Mouse (Mus musculus) brown adipose tissue, adult 24 weeks (tissue): ENCODE measurements around the gene Dcst1. TPM values are rescaled to one million over a fixed set of nuclear protein-coding genes. Genes with fewer than 3 reads are reported as not detected.
A peak's percentile ranks its signal among the peaks of the same experiment; 100 is the strongest.

Experiments
- H3K27ac ChIP-seq: fragments of 200-500 bp; replicated peaks from 2 replicates; pipeline ENCODE4 v1.5.1; 2012; ENCODE audit warnings: low read depth, mild to moderate bottlenecking, low read length
- H3K4me1 ChIP-seq: fragments of 200-500 bp; 2 replicates; pipeline ENCODE4 v1.6.1; 2012; ENCODE audit warnings: low read length, mixed read lengths; ENCODE audit not compliant: control insufficient read depth, insufficient read depth, insufficient read length
- H3K4me3 ChIP-seq: fragments of 200-500 bp; 2 replicates; pipeline ENCODE4 v1.5.1; 2012; ENCODE audit warnings: low read depth, mild to moderate bottlenecking, low read length, moderate library complexity; ENCODE audit not compliant: insufficient read depth
- polyA plus RNA-seq: library from polyadenylated mRNA; stranded (reverse); fragments of >200 nt; gene quantifications from 2 replicates; pipeline ENCODE4 v1.2.4, GENCODE M21; 2012; ENCODE audit not compliant: missing spikeins, insufficient read depth, insufficient read length

The Dcst1 gene
- polyA plus RNA-seq, 1 experiment: 0.75 TPM

DNA sequence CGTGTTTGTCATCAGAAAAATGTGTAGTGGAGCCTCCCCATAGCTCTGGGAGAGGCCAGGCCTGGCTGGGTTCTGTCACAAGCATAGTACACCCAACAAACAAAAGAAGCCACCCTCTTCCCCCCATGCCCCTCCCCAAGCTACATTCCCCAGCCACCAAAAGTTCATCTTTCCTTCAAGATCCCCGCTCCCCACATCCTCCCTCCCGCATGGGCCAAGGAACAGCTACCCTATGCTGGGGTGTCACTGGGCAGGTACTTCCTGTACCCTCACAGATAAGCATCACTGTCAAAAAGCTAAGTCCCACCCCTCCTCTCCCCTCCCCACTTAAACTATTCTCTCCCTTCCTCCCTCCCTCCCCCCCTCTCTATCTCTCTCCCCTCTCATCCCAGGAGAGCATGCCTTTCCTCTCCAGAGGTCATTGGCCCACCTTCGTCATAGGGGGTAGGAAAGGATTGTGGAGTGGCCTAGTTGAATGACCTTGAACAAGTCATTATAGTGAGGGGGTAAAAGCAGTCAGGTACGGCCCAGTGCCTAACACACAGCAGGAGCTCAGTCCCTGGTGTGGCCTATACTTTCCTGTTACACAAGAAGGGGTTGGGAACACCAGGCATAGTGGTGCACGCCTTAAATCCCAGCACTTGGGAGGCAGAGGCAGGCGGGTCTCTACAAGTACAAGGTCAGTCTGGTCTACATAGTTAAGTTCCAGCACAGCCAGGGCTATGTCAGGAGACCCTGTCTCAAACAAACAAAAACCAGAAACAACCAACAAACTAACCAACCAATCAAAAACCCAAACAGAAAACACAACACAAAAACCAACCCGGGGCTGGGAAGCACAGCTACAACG, 17.2 kb upstream of the Dcst1 start:
- Histone ChIP-seq H3K27ac (peak overlapping the region; percentile 72), H3K4me1 (peaks cover 17% of the 10 kb centered on the region), H3K4me3 (no peak overlapping the region)

DNA sequence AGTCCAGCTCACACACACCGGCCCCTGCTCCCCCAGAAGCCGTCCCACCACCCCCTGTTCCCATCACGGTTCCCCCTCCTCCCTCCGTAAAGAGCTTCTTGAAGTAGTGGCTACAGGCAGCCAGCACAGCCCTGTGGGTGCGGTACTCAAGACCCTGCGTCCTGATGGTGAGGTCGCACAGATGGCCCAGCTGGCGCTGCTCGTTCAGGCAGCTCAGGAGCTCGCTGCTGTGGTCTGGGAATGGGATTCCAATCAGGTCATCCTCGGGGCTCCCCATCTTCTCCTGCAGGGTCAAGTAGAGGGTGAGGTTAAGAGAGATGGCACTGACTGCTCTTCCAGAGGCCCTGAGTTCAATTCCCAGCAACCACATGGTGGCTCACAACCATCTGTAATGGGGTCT, 16.2 kb upstream of the Dcst1 start:
- H3K4me3 ChIP-seq: no peak overlapping the region
- no peak overlapping the region for H3K27ac ChIP-seq
- H3K4me1 ChIP-seq: peaks cover 17% of the 10 kb centered on the region

DNA sequence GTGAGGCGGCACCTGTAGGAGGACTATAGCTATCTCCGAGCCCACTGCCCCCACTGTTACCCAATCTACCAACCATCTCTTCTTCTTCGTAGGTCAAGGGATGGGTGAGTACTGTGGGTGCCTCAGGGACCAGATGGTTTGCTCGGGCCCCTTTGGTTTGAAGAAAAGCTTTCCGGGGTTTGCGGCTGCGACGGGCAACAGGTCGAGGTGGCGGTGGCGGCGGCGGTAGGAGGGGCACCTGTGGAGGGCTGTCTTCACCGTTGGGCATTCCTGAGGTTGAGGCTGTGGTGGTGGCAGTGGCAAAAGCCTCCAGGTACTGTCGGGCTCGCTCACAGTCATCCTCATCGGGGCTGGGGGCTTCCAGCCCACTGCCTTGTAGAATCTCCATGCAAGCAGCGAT, 15.7 kb upstream of the Dcst1 start:
- Histone ChIP-seq H3K4me1 (peaks cover 17% of the 10 kb centered on the region), H3K4me3 (no peak overlapping the region)

DNA sequence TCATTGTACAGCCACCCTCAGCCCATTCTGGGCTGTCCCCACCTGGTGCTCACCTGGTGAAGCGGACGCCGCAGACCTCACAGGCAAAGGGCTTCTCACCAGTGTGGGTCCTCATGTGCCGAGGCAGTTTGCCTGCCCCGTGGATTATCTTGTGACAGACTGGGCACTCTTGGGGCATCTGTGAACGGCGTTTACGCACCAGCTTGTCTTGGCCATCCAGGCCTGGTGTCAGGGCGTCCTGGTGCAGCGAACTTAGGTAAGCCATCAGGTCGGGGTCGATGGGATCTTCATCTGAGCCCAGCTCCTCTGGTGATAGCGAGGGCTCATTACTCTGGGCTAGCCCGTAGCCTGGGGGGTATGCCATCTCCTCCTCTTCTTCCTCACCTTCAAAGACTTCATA, 15.2 kb upstream of the Dcst1 start:
- Histone ChIP-seq H3K27ac (peak overlapping the region; percentile 48; the same call in 1 of the 2 replicates), H3K4me1 (peaks cover 17% of the 10 kb centered on the region), H3K4me3 (no peak overlapping the region)

More for the DNA sequence above, 15.7 kb upstream of the Dcst1 start:
- no peak overlapping the region for H3K27ac ChIP-seq

DNA sequence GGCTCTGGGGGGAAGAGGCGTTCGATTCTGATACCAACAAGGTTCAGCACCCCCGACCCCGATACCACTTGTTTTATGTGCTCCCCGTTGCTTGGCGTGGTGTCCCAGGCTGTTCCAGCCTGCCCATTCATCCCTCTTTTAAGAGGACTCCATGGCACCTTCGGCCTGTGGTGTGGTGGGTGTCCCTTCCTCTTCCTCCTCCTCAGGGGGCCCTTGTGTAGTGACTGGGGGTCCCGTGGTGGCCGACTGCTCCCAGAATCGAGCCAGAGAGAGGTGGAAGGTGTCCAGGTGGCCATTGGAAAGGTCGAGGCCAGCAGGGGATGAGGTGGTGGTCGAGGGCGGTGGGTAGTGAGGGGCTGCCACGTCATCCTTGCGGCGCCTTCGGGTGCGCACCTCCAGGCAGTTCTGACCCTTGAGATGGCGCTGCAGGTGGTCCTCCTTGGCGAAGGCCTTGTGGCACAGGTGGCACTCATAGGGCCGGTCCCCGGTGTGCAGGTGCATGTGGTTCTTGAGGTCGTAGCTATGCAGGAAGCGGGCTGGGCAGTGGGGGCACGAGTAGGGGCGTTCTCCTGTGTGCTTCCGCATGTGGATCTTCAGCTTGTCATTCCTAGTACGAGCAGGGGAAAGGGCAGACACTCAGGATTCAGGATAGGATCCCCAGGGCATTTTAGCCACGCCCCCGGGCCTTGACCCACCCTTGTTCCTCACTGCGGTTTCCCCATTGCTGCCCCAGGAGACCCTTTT, 14.5 kb upstream of the Dcst1 start:
- Histone ChIP-seq H3K27ac (peak overlapping the region; percentile 80), H3K4me1 (peaks cover 16% of the 10 kb centered on the region), H3K4me3 (peak overlapping the region; percentile 62; the same call in 1 of the 2 replicates)

DNA sequence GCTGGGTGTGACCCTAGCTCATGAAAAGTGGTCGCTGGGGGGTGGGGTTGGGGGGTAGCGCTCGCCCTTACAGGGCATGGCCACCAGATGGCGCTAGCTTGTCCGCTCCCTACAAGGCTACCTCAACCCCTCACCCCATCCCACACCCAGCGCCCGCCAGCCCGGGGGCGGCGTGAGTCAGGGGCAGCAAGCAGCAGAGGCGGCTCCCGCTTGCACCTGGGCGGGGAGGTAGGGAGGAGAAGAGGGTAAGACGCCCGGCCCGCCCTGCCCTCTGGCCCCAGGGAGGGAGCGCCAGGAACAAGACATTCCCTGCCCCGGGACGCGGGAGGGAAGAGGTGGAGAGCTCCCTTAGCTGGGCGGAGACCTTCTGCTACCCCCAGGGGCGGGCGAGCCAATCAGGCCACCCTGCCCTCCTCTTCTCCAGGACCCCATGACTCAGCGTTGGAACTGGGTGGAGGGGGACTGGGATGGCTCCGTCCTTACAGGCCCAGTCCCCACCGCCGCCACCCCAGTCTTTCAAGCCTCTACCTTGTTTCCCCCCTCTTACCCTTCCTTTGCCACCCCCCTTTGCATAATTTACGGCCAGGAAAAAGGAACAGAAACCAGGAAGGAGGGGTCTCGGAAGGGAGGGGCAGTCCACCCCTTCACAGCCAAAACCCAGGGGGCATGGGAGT, 13.5 kb upstream of the Dcst1 start:
- Histone ChIP-seq H3K4me3 (peak overlapping the region; percentile 62), H3K4me1 (peaks cover 9% of the 10 kb centered on the region), H3K27ac (peak overlapping the region; percentile 80)

DNA sequence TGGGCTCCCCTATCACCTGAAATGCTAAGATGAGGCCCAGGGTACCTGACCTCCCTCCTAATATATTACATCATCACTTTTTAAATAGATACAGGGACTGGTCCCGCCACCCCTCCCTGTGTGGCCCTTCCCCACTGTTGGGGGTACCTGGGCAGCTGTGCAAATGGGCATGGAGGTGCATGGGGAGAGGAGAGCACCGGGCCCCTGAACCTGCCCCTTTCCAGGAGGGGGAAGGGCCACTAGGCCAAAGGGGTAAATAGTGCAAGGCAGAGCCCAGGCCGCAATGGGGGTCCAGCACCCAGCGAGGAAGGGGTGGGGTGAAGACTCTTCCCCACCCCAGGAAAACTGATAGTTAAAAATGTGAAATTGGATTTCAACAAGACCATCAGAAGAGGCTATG, 12.8 kb upstream of the Dcst1 start:
- H3K27ac ChIP-seq: peak overlapping the region; percentile 80
- H3K4me3 ChIP-seq: peak overlapping the region; percentile 62; the same call in 1 of the 2 replicates
- peaks cover 6% of the 10 kb centered on the region for H3K4me1 ChIP-seq

DNA sequence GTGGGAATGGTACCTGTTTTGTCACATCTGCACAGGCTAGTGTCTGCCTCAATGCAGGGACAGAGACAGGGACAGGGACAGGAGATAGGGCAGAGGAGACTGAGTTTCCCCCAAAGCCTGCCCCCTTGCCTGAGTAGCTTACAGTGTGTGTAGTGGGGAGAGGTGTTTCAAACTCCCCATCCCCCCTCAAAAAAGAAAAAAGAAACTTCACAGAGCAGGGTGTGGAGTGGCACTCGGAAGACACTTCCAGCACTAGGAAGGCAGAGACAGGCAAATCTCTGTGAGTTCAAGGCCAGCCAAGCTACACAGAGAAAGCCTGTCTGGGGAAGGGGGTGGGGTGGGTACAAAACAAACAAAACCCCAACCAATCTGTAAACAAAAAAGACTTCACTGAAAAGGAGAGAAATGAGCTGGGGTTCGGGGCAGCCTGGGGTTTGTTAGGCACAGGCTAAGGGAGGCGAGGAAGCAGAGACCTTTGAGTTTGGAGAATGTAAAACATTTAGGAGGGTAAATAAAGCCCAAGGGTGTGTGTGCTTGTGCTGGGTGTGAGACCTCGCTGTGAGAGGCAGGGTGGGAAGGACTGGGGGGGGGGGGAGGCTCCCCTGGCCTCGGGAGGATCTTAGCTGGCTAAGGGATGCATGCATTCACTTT, 8.7 kb upstream of the Dcst1 start:
- no peak overlapping the region for H3K4me3 ChIP-seq
- no peaks in the 10 kb centered on the region for H3K4me1 ChIP-seq
- no peak overlapping the region for H3K27ac ChIP-seq

DNA sequence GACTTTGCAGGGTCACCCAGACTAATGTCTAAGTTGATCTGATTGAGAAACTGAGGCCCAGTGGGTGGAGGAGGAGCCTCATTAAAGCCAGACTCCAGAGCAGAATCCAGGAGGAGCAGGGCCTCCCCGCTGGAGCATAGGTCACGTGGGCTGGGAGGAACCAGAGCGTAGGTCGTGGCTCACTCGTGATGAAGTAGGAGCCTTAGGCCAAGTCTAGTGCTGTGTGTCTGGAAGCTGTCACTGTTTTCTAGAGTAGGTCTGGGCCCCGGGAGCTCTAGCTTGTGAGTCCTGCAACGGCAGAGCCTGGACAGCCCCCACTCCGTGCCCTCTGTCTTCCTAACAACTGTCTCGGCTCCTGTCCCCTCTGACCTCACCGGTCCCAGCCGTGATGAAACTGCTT, 2.3 kb upstream of the Dcst1 start:
- Histone ChIP-seq H3K4me1 (peaks cover 9% of the 10 kb centered on the region), H3K27ac (peak overlapping the region; percentile 86), H3K4me3 (peak overlapping the region; percentile 15; the same call in 1 of the 2 replicates)

DNA sequence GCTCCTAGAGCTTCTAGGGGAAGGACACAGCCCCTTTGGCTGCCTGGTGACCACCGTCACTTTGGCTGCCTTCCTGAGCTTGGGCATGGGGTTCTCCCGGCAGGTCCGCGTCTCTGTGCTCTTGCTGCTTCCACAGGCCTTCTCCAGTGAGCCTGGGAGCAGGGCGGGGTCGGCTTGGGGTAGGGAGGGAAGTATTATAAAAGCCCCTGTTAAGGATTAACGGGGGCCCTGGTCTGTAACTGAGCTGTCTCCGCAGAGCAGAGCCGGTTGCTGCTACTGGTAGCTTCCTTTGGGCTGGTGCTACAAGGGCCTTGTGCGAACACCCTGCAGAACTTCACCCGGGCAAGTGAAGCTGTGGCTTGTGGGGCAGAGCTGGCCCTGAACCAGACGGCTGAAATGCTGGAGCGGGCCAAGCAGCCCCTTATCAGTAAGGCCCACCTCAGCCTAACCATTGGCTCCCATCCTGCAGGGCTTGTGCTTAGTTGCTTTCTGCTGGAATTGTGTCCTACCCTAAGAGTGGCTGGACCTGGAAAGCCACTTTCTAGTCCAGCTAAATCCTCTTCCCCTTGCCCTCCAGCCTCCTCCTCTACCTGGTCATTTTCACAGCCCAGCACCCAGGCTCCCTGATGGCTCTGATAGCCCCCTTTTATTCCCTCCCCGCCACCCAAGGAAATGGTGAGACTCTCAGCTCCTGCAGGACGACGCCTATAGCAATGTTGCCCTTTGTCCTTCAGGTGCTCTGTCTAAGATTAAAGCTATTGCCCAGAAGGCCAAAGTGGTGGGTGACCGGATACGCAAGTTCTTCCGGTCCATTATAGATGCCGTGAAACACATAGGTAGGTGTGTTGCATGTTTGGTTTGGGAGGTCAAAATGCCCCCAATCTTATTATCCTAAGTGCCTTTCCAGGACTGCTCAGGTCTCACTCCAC, 697 bp upstream of the Dcst1 start:
- no peak overlapping the region for H3K27ac ChIP-seq
- H3K4me1 ChIP-seq: peaks cover 9% of the 10 kb centered on the region
- H3K4me3 ChIP-seq: no peak overlapping the region

DNA sequence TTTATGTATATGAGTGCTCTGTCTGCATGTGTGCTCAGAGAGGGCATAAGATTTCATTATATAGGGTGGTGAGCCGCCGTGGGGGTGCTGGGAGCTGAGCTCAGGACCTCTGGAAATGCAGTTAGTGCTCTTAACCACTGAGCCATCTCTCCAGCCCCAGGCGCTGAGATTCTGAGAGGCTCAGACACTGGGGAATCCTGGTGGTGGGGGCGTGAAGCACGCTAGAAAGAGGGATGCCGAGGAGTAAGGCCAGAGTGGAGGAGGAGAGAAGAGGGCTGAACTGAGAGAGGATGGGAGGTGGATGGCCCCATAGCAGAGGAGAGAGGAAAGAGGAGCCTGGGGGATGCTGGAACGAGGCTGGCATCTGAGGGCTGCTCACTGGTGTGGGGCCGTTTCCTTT, 422 bp downstream of the Dcst1 start:
- H3K4me1 ChIP-seq: peaks cover 9% of the 10 kb centered on the region
- no peak overlapping the region for H3K4me3 ChIP-seq
- H3K27ac ChIP-seq: no peak overlapping the region

DNA sequence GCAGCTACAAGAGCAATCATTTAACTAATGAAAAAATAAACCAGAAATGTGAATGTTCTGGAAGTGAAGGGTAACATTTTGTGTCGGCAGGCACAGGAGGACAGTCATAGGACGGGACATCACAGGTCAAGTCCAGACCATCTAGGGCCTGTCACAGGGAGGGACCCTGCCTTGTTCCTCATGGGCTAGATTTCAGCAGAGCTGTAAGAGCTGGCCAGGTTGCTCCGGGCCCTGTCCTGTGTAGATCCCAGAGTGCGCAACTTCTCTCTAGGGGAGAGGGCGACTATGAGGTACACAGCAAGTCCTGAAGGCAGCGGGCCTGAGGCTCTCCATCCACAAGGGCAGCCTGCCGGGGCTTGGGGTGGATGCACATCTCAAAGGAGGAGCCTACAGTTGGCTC, 3.4 kb downstream of the Dcst1 start, which contains the start of gene Dcst2:
TSS of gene Dcst2 (plus strand) at position 301 of the 400 bp plus-strand sequence.
- H3K4me3 ChIP-seq: no peak within 1 kb of the TSS
- H3K4me1 ChIP-seq: peaks cover under 1% of the 10 kb centered on the region
- H3K27ac ChIP-seq: no peak within 1 kb of the TSS

DNA sequence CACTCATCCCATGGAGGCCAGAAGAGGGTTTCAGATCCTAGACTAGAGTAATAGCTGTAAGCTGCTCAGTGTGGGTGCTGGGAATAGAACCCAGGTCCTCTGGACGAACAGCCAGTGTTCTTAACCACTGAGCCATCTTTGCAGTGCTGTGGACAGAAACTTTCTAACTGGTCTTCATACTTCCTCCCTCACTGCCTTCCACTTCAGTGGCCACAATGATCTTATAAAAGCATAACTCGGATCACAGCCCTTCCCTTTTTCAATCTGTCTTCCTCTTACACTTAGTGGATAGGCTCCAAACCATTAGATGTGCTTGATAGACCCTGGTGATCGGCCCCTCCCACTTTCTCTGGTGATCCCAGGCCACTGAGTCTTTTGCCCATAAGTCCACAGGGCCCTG, 4.8 kb downstream of the Dcst1 start:
- Histone ChIP-seq H3K4me1 (no peaks in the 10 kb centered on the region), H3K4me3 (no peak overlapping the region), H3K27ac (no peak overlapping the region)

DNA sequence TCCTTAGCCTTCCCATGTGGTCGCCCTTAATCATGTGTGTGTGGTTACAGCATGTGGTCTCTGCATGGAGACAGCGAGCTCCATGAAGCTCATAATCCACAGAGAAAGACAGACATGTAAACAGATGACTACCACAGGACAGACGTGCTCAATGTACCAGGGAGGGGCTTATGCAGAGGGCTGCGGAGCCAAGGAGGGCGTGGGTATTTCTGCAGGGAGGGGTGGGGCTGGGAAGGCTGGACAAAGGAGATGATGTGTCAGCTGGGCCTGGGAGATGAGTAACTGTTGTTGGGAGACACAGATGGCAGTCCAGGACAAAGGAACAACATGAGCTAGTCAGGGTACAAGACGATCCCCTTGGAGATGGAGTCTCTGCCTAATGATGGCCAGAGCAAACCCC, 5.4 kb downstream of the Dcst1 start:
- no peak overlapping the region for H3K27ac ChIP-seq
- no peaks in the 10 kb centered on the region for H3K4me1 ChIP-seq
- H3K4me3 ChIP-seq: no peak overlapping the region
